Mouse (Mus musculus) kidney, adult 8-10 months (tissue): ENCODE measurements around the gene Eif5a.
A peak's percentile ranks its signal among the peaks of the same experiment; 100 is the strongest.

Experiments used
- DNase-seq, 2 experiments: peaks; one replicate each; pipeline ENCODE4 v3.0.0; 2022

Gene Eif5a

GRCm38 (mm10) chr11:69901406-69901846 is 20.3 kb downstream of the Eif5a start:
- DNase-seq, result peak; percentile 98

- peak; percentile 93 to 95 for DNase-seq
Observed at GRCm38 (mm10) chr11:69900471-69901405, 21.0 kb downstream of the Eif5a start, which contains the start of the genes 2810408A11Rik and Neurl4. 2810408A11Rik (minus strand) TSS chr11:69900987. Neurl4 (plus strand) TSS chr11:69901072.

GRCm38 (mm10) chr11:69899870-69900269 is 21.9 kb downstream of the Eif5a start:
- DNase-seq, result no peak

GRCm38 (mm10) chr11:69895291-69895690 is 26.5 kb downstream of the Eif5a start, which contains the start of gene Acap1:
Acap1 (minus strand) TSS chr11:69895539.
- DNase-seq, result no peak

- DNase-seq, result no peak
Observed at GRCm38 (mm10) chr11:69894671-69895070, 27.1 kb downstream of the Eif5a start.

- DNase-seq, result no peak
Observed at GRCm38 (mm10) chr11:69891482-69891881, 30.3 kb downstream of the Eif5a start.

- DNase-seq, result no peak
Observed at GRCm38 (mm10) chr11:69886907-69887635, 34.7 kb downstream of the Eif5a start.

- no peak for DNase-seq
Observed at GRCm38 (mm10) chr11:69884663-69885062, 37.1 kb downstream of the Eif5a start.

- DNase-seq, result no peak
Observed at GRCm38 (mm10) chr11:69884240-69884639, 37.5 kb downstream of the Eif5a start.

GRCm38 (mm10) chr11:69883527-69884151 is 38.1 kb downstream of the Eif5a start:
- no peak for DNase-seq

GRCm38 (mm10) chr11:69883066-69883465 is 38.7 kb downstream of the Eif5a start:
- DNase-seq, result peak in 1 of 2 experiments; percentile 54

- no peak for DNase-seq
Observed at GRCm38 (mm10) chr11:69881787-69882670, 39.7 kb downstream of the Eif5a start.

GRCm38 (mm10) chr11:69880853-69881603 is 40.7 kb downstream of the Eif5a start, which contains the start of gene Kctd11:
Kctd11 (minus strand) TSS chr11:69881406.
- DNase-seq, result peak; percentile 90 to 92

GRCm38 (mm10) chr11:69880506-69880852 is 41.3 kb downstream of the Eif5a start:
- peak; percentile 77 to 86 for DNase-seq

- no peak for DNase-seq
Observed at GRCm38 (mm10) chr11:69879711-69880110, 42.0 kb downstream of the Eif5a start.

GRCm38 (mm10) chr11:69878952-69879351 is 42.8 kb downstream of the Eif5a start:
- DNase-seq, result no peak

- no peak for DNase-seq
Observed at GRCm38 (mm10) chr11:69878399-69878798, 43.4 kb downstream of the Eif5a start.

- DNase-seq, result no peak
Observed at GRCm38 (mm10) chr11:69877878-69878277, 43.9 kb downstream of the Eif5a start, which contains the start of gene Tmem95. Tmem95 (minus strand) TSS chr11:69878018.

GRCm38 (mm10) chr11:69876867-69877266 is 44.9 kb downstream of the Eif5a start:
- peak; percentile 71 to 86 for DNase-seq

GRCm38 (mm10) chr11:69876186-69876585 is 45.6 kb downstream of the Eif5a start:
- DNase-seq, result peak in 1 of 2 experiments; percentile 35

GRCm38 (mm10) chr11:69872451-69872850 is 49.3 kb downstream of the Eif5a start:
- DNase-seq, result no peak
